Mouse (Mus musculus): ENCODE results near the gene Hdac8. TPM values are rescaled to one million over a fixed set of nuclear protein-coding genes. Genes with fewer than 3 reads are reported as not detected.

Hdac8 gene
- polyA plus RNA-seq, 1 experiment from 2014 or later, result 2.6 TPM

GRCm38 (mm10) chrX:102476784-102477183 lies 28.4 kb downstream of the Hdac8 start:
- no peak overlapping the region for H3K4me2 ChIP-seq (ENCODE audit: low read length)
- WGBS, result 36% methylated on average over 3 of the region's 3 CpGs
- DNase-seq, result peak; percentile 81
- H3K4me1 ChIP-seq (ENCODE audit: control insufficient read depth, insufficient read depth, low read length), result no peaks in the 10 kb centered on the region
- no peaks in the 10 kb centered on the region for H3K36me3 ChIP-seq (ENCODE audit: control insufficient read depth, insufficient read depth, low read length)
- no peaks in the 10 kb centered on the region for H3K27me3 ChIP-seq (ENCODE audit: control insufficient read depth, insufficient read depth, low read length)
- H3K9me3 ChIP-seq (ENCODE audit: control insufficient read depth, low read length), result no peaks in the 10 kb centered on the region
- H3K4me3 ChIP-seq (replicated peaks; ENCODE audit: low read depth, low read length), result no peak overlapping the region
- no peak overlapping the region for H3K9ac ChIP-seq (replicated peaks; ENCODE audit: low read length)
- H3K27ac ChIP-seq (replicated peaks; ENCODE audit: low read depth, low read length), result no peak overlapping the region
- ATAC-seq (ENCODE audit: low FRiP score, low TSS enrichment), result no peak

GRCm38 (mm10) chrX:102475555-102475954 lies 29.6 kb downstream of the Hdac8 start:
- H3K27ac ChIP-seq (replicated peaks; ENCODE audit: low read depth, low read length), result no peak overlapping the region
- ATAC-seq (ENCODE audit: low FRiP score, low TSS enrichment) (no peak), DNase-seq (no peak)
- no peaks in the 10 kb centered on the region for H3K4me1 ChIP-seq (ENCODE audit: control insufficient read depth, insufficient read depth, low read length)
- WGBS, result 83% methylated on average over 5 of the region's 5 CpGs
- no peaks in the 10 kb centered on the region for H3K27me3 ChIP-seq (ENCODE audit: control insufficient read depth, insufficient read depth, low read length)
- no peaks in the 10 kb centered on the region for H3K9me3 ChIP-seq (ENCODE audit: control insufficient read depth, low read length)
- H3K9ac ChIP-seq (replicated peaks; ENCODE audit: low read length), result no peak overlapping the region
- H3K4me3 ChIP-seq (replicated peaks; ENCODE audit: low read depth, low read length), result no peak overlapping the region
- no peaks in the 10 kb centered on the region for H3K36me3 ChIP-seq (ENCODE audit: control insufficient read depth, insufficient read depth, low read length)
- no peak overlapping the region for H3K4me2 ChIP-seq (ENCODE audit: low read length)

- no peaks in the 10 kb centered on the region for H3K36me3 ChIP-seq (ENCODE audit: control insufficient read depth, insufficient read depth, low read length)
- H3K4me3 ChIP-seq (replicated peaks; ENCODE audit: low read depth, low read length), result no peak overlapping the region
- DNase-seq, result peak; percentile 4
- H3K4me1 ChIP-seq (ENCODE audit: control insufficient read depth, insufficient read depth, low read length), result no peaks in the 10 kb centered on the region
- no peak overlapping the region for H3K9ac ChIP-seq (replicated peaks; ENCODE audit: low read length)
- no peaks in the 10 kb centered on the region; the same call in 1 of the 2 replicates for H3K27me3 ChIP-seq (ENCODE audit: control insufficient read depth, insufficient read depth, low read length)
- no peak for ATAC-seq (ENCODE audit: low FRiP score, low TSS enrichment)
- H3K4me2 ChIP-seq (ENCODE audit: low read length), result no peak overlapping the region
- 84% methylated on average over 8 of the region's 8 CpGs for WGBS
- no peak overlapping the region for H3K27ac ChIP-seq (replicated peaks; ENCODE audit: low read depth, low read length)
- no peaks in the 10 kb centered on the region for H3K9me3 ChIP-seq (ENCODE audit: control insufficient read depth, low read length)
These were observed 86.6 kb downstream of the Hdac8 start for GRCm38 (mm10) chrX:102418343-102419127.

- no peak for ATAC-seq (ENCODE audit: low FRiP score, low TSS enrichment)
- Histone ChIP-seq H3K36me3 (ENCODE audit: control insufficient read depth, insufficient read depth, low read length) (no peaks in the 10 kb centered on the region), H3K9ac (replicated peaks; ENCODE audit: low read length) (no peak overlapping the region), H3K27ac (replicated peaks; ENCODE audit: low read depth, low read length) (no peak overlapping the region), H3K4me3 (replicated peaks; ENCODE audit: low read depth, low read length) (no peak overlapping the region), H3K9me3 (ENCODE audit: control insufficient read depth, low read length) (no peaks in the 10 kb centered on the region), H3K4me2 (ENCODE audit: low read length) (no peak overlapping the region), H3K4me1 (ENCODE audit: control insufficient read depth, insufficient read depth, low read length) (no peaks in the 10 kb centered on the region), H3K27me3 (ENCODE audit: control insufficient read depth, insufficient read depth, low read length) (no peaks in the 10 kb centered on the region; the same call in 1 of the 2 replicates)
- WGBS, result 59% methylated on average over 4 of the region's 4 CpGs
- no peak for DNase-seq
These were observed 88.2 kb downstream of the Hdac8 start for GRCm38 (mm10) chrX:102416972-102417371.

GRCm38 (mm10) chrX:102416386-102416785 lies 88.8 kb downstream of the Hdac8 start:
- H3K9me3 ChIP-seq (ENCODE audit: control insufficient read depth, low read length), result no peaks in the 10 kb centered on the region
- no peaks in the 10 kb centered on the region for H3K36me3 ChIP-seq (ENCODE audit: control insufficient read depth, insufficient read depth, low read length)
- H3K9ac ChIP-seq (replicated peaks; ENCODE audit: low read length), result no peak overlapping the region
- no peaks in the 10 kb centered on the region for H3K4me1 ChIP-seq (ENCODE audit: control insufficient read depth, insufficient read depth, low read length)
- DNase-seq, result no peak
- H3K27me3 ChIP-seq (ENCODE audit: control insufficient read depth, insufficient read depth, low read length), result no peaks in the 10 kb centered on the region; the same call in 1 of the 2 replicates
- no peak overlapping the region for H3K4me3 ChIP-seq (replicated peaks; ENCODE audit: low read depth, low read length)
- WGBS, result 76% methylated on average over 4 of the region's 4 CpGs
- ATAC-seq (ENCODE audit: low FRiP score, low TSS enrichment), result no peak
- no peak overlapping the region for H3K27ac ChIP-seq (replicated peaks; ENCODE audit: low read depth, low read length)
- no peak overlapping the region for H3K4me2 ChIP-seq (ENCODE audit: low read length)

GRCm38 (mm10) chrX:102384765-102385164 lies 120.4 kb downstream of the Hdac8 start:
- no peak overlapping the region for H3K4me3 ChIP-seq (replicated peaks; ENCODE audit: low read depth, low read length)
- WGBS, result 79% methylated on average over 3 of the region's 3 CpGs

GRCm38 (mm10) chrX:102383151-102383550 lies 122.0 kb downstream of the Hdac8 start:
- H3K4me2 ChIP-seq (ENCODE audit: low read length), result no peak overlapping the region
- no peaks in the 10 kb centered on the region for H3K36me3 ChIP-seq (ENCODE audit: control insufficient read depth, insufficient read depth, low read length)
- H3K27ac ChIP-seq (replicated peaks; ENCODE audit: low read depth, low read length), result no peak overlapping the region
- DNase-seq, result no peak
- no peaks in the 10 kb centered on the region for H3K9me3 ChIP-seq (ENCODE audit: control insufficient read depth, low read length)
- H3K27me3 ChIP-seq (ENCODE audit: control insufficient read depth, insufficient read depth, low read length), result no peaks in the 10 kb centered on the region; the same call in 1 of the 2 replicates
- no peak overlapping the region for H3K9ac ChIP-seq (replicated peaks; ENCODE audit: low read length)
- 67% methylated on average over 7 of the region's 7 CpGs for WGBS
- no peak for ATAC-seq (ENCODE audit: low FRiP score, low TSS enrichment)
- H3K4me1 ChIP-seq (ENCODE audit: control insufficient read depth, insufficient read depth, low read length), result no peaks in the 10 kb centered on the region
- H3K4me3 ChIP-seq (replicated peaks; ENCODE audit: low read depth, low read length), result no peak overlapping the region

More at GRCm38 (mm10) chrX:102384765-102385164, 120.4 kb downstream of the Hdac8 start:
- Histone ChIP-seq H3K9me3 (ENCODE audit: control insufficient read depth, low read length) (no peaks in the 10 kb centered on the region), H3K27ac (replicated peaks; ENCODE audit: low read depth, low read length) (no peak overlapping the region), H3K4me2 (ENCODE audit: low read length) (no peak overlapping the region), H3K27me3 (ENCODE audit: control insufficient read depth, insufficient read depth, low read length) (no peaks in the 10 kb centered on the region; the same call in 1 of the 2 replicates), H3K36me3 (ENCODE audit: control insufficient read depth, insufficient read depth, low read length) (no peaks in the 10 kb centered on the region), H3K9ac (replicated peaks; ENCODE audit: low read length) (no peak overlapping the region), H3K4me1 (ENCODE audit: control insufficient read depth, insufficient read depth, low read length) (no peaks in the 10 kb centered on the region)
- no peak for DNase-seq
- ATAC-seq (ENCODE audit: low FRiP score, low TSS enrichment), result no peak

GRCm38 (mm10) chrX:102366510-102366909 lies 138.6 kb downstream of the Hdac8 start:
- Histone ChIP-seq H3K27me3 (ENCODE audit: control insufficient read depth, insufficient read depth, low read length) (no peaks in the 10 kb centered on the region), H3K4me1 (ENCODE audit: control insufficient read depth, insufficient read depth, low read length) (no peaks in the 10 kb centered on the region), H3K4me3 (replicated peaks; ENCODE audit: low read depth, low read length) (no peak overlapping the region), H3K9ac (replicated peaks; ENCODE audit: low read length) (no peak overlapping the region), H3K36me3 (ENCODE audit: control insufficient read depth, insufficient read depth, low read length) (no peaks in the 10 kb centered on the region), H3K27ac (replicated peaks; ENCODE audit: low read depth, low read length) (no peak overlapping the region), H3K9me3 (ENCODE audit: control insufficient read depth, low read length) (no peaks in the 10 kb centered on the region), H3K4me2 (ENCODE audit: low read length) (no peak overlapping the region)
- WGBS, result 93% methylated on average over 3 of the region's 3 CpGs
- DNase-seq (no peak), ATAC-seq (ENCODE audit: low FRiP score, low TSS enrichment) (no peak)

- DNase-seq (no peak), ATAC-seq (ENCODE audit: low FRiP score, low TSS enrichment) (no peak)
- H3K27ac ChIP-seq (replicated peaks; ENCODE audit: low read depth, low read length), result no peak overlapping the region
- no peak overlapping the region for H3K4me3 ChIP-seq (replicated peaks; ENCODE audit: low read depth, low read length)
- H3K36me3 ChIP-seq (ENCODE audit: control insufficient read depth, insufficient read depth, low read length), result no peaks in the 10 kb centered on the region
- 83% methylated on average over 2 of the region's 2 CpGs for WGBS
- H3K9me3 ChIP-seq (ENCODE audit: control insufficient read depth, low read length), result no peaks in the 10 kb centered on the region
- no peak overlapping the region for H3K4me2 ChIP-seq (ENCODE audit: low read length)
- H3K27me3 ChIP-seq (ENCODE audit: control insufficient read depth, insufficient read depth, low read length), result no peaks in the 10 kb centered on the region
- H3K9ac ChIP-seq (replicated peaks; ENCODE audit: low read length), result no peak overlapping the region
- H3K4me1 ChIP-seq (ENCODE audit: control insufficient read depth, insufficient read depth, low read length), result no peaks in the 10 kb centered on the region
These were observed 142.9 kb downstream of the Hdac8 start for GRCm38 (mm10) chrX:102362244-102362643.

All from midbrain, embryonic 14.5 days (tissue).